ENCODE assay signal across 21 mouse cellular contexts in the genomic region with DNA sequence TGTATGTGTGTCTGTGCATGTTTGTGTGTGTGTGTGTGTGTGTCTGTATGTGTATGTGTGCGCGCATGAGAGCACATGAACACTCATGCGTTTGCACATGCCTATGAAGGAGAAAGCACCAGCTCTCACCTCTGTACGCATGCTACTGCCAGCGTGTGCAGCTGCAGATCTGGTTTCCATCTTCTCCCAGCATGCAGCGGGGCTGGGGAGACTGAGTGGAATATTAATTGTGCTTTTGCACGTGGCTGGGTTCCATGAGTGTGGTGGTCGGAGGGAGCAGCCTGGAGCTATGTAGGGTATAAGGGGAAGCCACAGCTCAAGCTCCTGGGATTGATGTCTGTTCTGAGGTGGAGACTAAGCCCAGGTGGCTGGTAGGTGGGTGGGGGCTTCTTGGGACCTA. TPM values are rescaled to one million over a fixed set of nuclear protein-coding genes. Genes with fewer than 3 reads are reported as not detected.
DNase-seq lines count a peak whose midpoint lies in the region; ATAC-seq lines count a peak whose summit lies in the region.
"Had no signal": no experiment of that assay in that cellular context is flagged by ENCODE, and none has a peak within 500 bp of the region (broad histone marks: within the 10 kb centered on the region; RNA-seq: fewer than 3 reads in every experiment).

No protein-coding gene starts in this region.

- no peak for DNase-seq in embryonic facial prominence, embryonic 10.5 days (ENCODE audit: low spot score)
- peak; percentile 63 for DNase-seq in midbrain, embryonic 14.5 days
- DNase-seq in midbrain, embryonic 10.5 days (ENCODE audit: low spot score), result no peak
- DNase-seq in hindbrain, embryonic 11.5 days (ENCODE audit: low spot score), result peak; percentile 8
- DNase-seq in urinary bladder, adult 18-20 months (ENCODE audit: low spot score in 2 of 2), result no peak
- DNase-seq: adrenal gland, adult 2 months; cerebellum, postnatal 10 days; heart, postnatal 10 days; kidney, adult 8-10 months; kidney, postnatal 36 days; layer of hippocampus, adult 9-11 months; lung, adult 2 months; spleen, adult 18-20 months; thymus, postnatal 36 days had no signal

- WGBS in embryonic facial prominence, embryonic 15.5 days, result 56% methylated on average over 8 of the region's 8 CpGs
- WGBS in embryonic facial prominence, embryonic 10.5 days, result 86% methylated on average over 8 of the region's 8 CpGs
- WGBS in midbrain, embryonic 14.5 days, result 55% methylated on average over 8 of the region's 8 CpGs
- WGBS in midbrain, embryonic 10.5 days, result 90% methylated on average over 8 of the region's 8 CpGs
- 77% methylated on average over 8 of the region's 8 CpGs for WGBS in hindbrain, embryonic 11.5 days
- 51% methylated on average over 8 of the region's 8 CpGs for WGBS in midbrain, embryonic 15.5 days
- 79% methylated on average over 8 of the region's 8 CpGs for WGBS in kidney, embryonic 15.5 days

- H3K36me3 ChIP-seq in embryonic facial prominence, embryonic 15.5 days, result no peaks in the 10 kb centered on the region
- no peaks in the 10 kb centered on the region for H3K36me3 ChIP-seq in embryonic facial prominence, embryonic 10.5 days (replicated peaks)
- H3K36me3 ChIP-seq in midbrain, embryonic 14.5 days (ENCODE audit: control insufficient read depth, insufficient read depth, low read length), result no peaks in the 10 kb centered on the region
- no peaks in the 10 kb centered on the region for H3K36me3 ChIP-seq in midbrain, embryonic 10.5 days
- no peaks in the 10 kb centered on the region for H3K36me3 ChIP-seq in hindbrain, embryonic 11.5 days (ENCODE audit: control insufficient read depth, insufficient read depth, low read length)
- H3K36me3 ChIP-seq in midbrain, embryonic 15.5 days (replicated peaks), result no peaks in the 10 kb centered on the region
- no peaks in the 10 kb centered on the region for H3K36me3 ChIP-seq in kidney, embryonic 15.5 days
- H3K36me3 ChIP-seq: embryonic facial prominence, embryonic 13.5 days; heart, embryonic 10.5 days; liver, embryonic 12.5 days had no signal

- H3K27ac ChIP-seq in embryonic facial prominence, embryonic 15.5 days (replicated peaks), result no peak overlapping the region
- no peak overlapping the region for H3K27ac ChIP-seq in embryonic facial prominence, embryonic 10.5 days (replicated peaks)
- H3K27ac ChIP-seq in midbrain, embryonic 14.5 days (replicated peaks; ENCODE audit: low read depth, low read length), result no peak overlapping the region
- H3K27ac ChIP-seq in midbrain, embryonic 10.5 days (replicated peaks), result no peak overlapping the region
- no peak overlapping the region for H3K27ac ChIP-seq in hindbrain, embryonic 11.5 days (ENCODE audit: low read depth, low read length)
- H3K27ac ChIP-seq in midbrain, embryonic 15.5 days, result no peak overlapping the region
- no peak overlapping the region for H3K27ac ChIP-seq in kidney, embryonic 15.5 days
- H3K27ac ChIP-seq: embryonic facial prominence, embryonic 13.5 days; heart, embryonic 10.5 days; left cerebral cortex, adult 2 months; liver, embryonic 12.5 days had no signal

- no peak overlapping the region for H3K4me3 ChIP-seq in embryonic facial prominence, embryonic 15.5 days (replicated peaks)
- H3K4me3 ChIP-seq in embryonic facial prominence, embryonic 10.5 days, result no peak overlapping the region
- no peak overlapping the region for H3K4me3 ChIP-seq in midbrain, embryonic 14.5 days (replicated peaks; ENCODE audit: low read depth, low read length)
- H3K4me3 ChIP-seq in midbrain, embryonic 10.5 days, result no peak overlapping the region
- no peak overlapping the region for H3K4me3 ChIP-seq in hindbrain, embryonic 11.5 days (ENCODE audit: low read depth, low read length)
- no peak overlapping the region for H3K4me3 ChIP-seq in midbrain, embryonic 15.5 days
- no peak overlapping the region for H3K4me3 ChIP-seq in kidney, embryonic 15.5 days (replicated peaks)
- H3K4me3 ChIP-seq: embryonic facial prominence, embryonic 13.5 days; heart, embryonic 10.5 days; left cerebral cortex, adult 2 months; liver, embryonic 12.5 days had no signal

- H3K9me3 ChIP-seq in embryonic facial prominence, embryonic 15.5 days (replicated peaks), result no peaks in the 10 kb centered on the region
- H3K9me3 ChIP-seq in embryonic facial prominence, embryonic 10.5 days, result no peaks in the 10 kb centered on the region
- H3K9me3 ChIP-seq in midbrain, embryonic 14.5 days (ENCODE audit: control insufficient read depth, low read length), result no peaks in the 10 kb centered on the region
- no peaks in the 10 kb centered on the region for H3K9me3 ChIP-seq in midbrain, embryonic 10.5 days (replicated peaks)
- no peaks in the 10 kb centered on the region for H3K9me3 ChIP-seq in hindbrain, embryonic 11.5 days (ENCODE audit: control insufficient read depth, low read length)
- H3K9me3 ChIP-seq in midbrain, embryonic 15.5 days, result no peaks in the 10 kb centered on the region
- H3K9me3 ChIP-seq in kidney, embryonic 15.5 days (replicated peaks), result no peaks in the 10 kb centered on the region
- H3K9me3 ChIP-seq: embryonic facial prominence, embryonic 13.5 days; heart, embryonic 10.5 days; liver, embryonic 12.5 days had no signal

- no peak overlapping the region for H3K4me2 ChIP-seq in embryonic facial prominence, embryonic 15.5 days (replicated peaks)
- no peak overlapping the region for H3K4me2 ChIP-seq in midbrain, embryonic 14.5 days (ENCODE audit: low read length)
- no peak overlapping the region for H3K4me2 ChIP-seq in hindbrain, embryonic 11.5 days (replicated peaks; ENCODE audit: low read depth, low read length)
- no peak overlapping the region for H3K4me2 ChIP-seq in midbrain, embryonic 15.5 days
- no peak overlapping the region for H3K4me2 ChIP-seq in kidney, embryonic 15.5 days
- H3K4me2 ChIP-seq: embryonic facial prominence, embryonic 13.5 days; liver, embryonic 12.5 days had no signal

- no peak overlapping the region for H3K9ac ChIP-seq in embryonic facial prominence, embryonic 15.5 days
- H3K9ac ChIP-seq in midbrain, embryonic 14.5 days (replicated peaks; ENCODE audit: low read length), result no peak overlapping the region
- no peak overlapping the region for H3K9ac ChIP-seq in hindbrain, embryonic 11.5 days (ENCODE audit: low read depth, low read length)
- H3K9ac ChIP-seq in midbrain, embryonic 15.5 days, result no peak overlapping the region
- no peak overlapping the region for H3K9ac ChIP-seq in kidney, embryonic 15.5 days
- H3K9ac ChIP-seq: embryonic facial prominence, embryonic 13.5 days; liver, embryonic 12.5 days had no signal

- ATAC-seq in embryonic facial prominence, embryonic 15.5 days (ENCODE audit: insufficient number of reproducible peaks, low FRiP score, low TSS enrichment, low read depth), result peak; percentile 22; the same call in 1 of the 2 replicates
- ATAC-seq in midbrain, embryonic 14.5 days (ENCODE audit: low FRiP score, low TSS enrichment), result peak; percentile 50; the same call in 1 of the 2 replicates
- ATAC-seq in hindbrain, embryonic 11.5 days (ENCODE audit: low FRiP score), result no peak
- ATAC-seq in midbrain, embryonic 15.5 days (replicated peaks), result peak; percentile 75
- no peak for ATAC-seq in kidney, embryonic 15.5 days (replicated peaks; ENCODE audit: low FRiP score)
- ATAC-seq: liver, embryonic 12.5 days had no signal

- no peaks in the 10 kb centered on the region for H3K27me3 ChIP-seq in embryonic facial prominence, embryonic 15.5 days
- H3K27me3 ChIP-seq in embryonic facial prominence, embryonic 10.5 days (replicated peaks; ENCODE audit: low read depth, poor library complexity, severe bottlenecking), result peaks cover 25% of the 10 kb centered on the region
- no peaks in the 10 kb centered on the region for H3K27me3 ChIP-seq in midbrain, embryonic 14.5 days (ENCODE audit: control insufficient read depth, insufficient read depth, low read length)
- peaks cover 25% of the 10 kb centered on the region for H3K27me3 ChIP-seq in midbrain, embryonic 10.5 days (ENCODE audit: low read depth, poor library complexity, severe bottlenecking)
- H3K27me3 ChIP-seq in hindbrain, embryonic 11.5 days (ENCODE audit: control insufficient read depth, insufficient read depth, low read length), result no peaks in the 10 kb centered on the region
- H3K27me3 ChIP-seq in midbrain, embryonic 15.5 days (replicated peaks), result no peaks in the 10 kb centered on the region
- H3K27me3 ChIP-seq in kidney, embryonic 15.5 days, result peaks cover 2% of the 10 kb centered on the region; the same call in 1 of the 2 replicates

- H3K4me1 ChIP-seq in embryonic facial prominence, embryonic 15.5 days, result 0 out of 2 replicates have a peak, but pooled peaks cover 6% of the 10 kb centered on the region
- H3K4me1 ChIP-seq in embryonic facial prominence, embryonic 10.5 days, result no peaks in the 10 kb centered on the region
- H3K4me1 ChIP-seq in midbrain, embryonic 14.5 days (ENCODE audit: control insufficient read depth, insufficient read depth, low read length), result no peaks in the 10 kb centered on the region
- H3K4me1 ChIP-seq in midbrain, embryonic 10.5 days, result peaks cover 4% of the 10 kb centered on the region; the same call in 1 of the 2 replicates
- H3K4me1 ChIP-seq in hindbrain, embryonic 11.5 days (replicated peaks; ENCODE audit: control insufficient read depth, insufficient read depth, low read length), result no peaks in the 10 kb centered on the region
- H3K4me1 ChIP-seq in midbrain, embryonic 15.5 days, result no peaks in the 10 kb centered on the region
- no peaks in the 10 kb centered on the region for H3K4me1 ChIP-seq in kidney, embryonic 15.5 days

RNA-seq across cellular contexts. Expression of a gene that starts 6.3 kb away (rescaled TPM):
- 36.8 and 44.3 TPM in 2 replicates for polyA plus RNA-seq in embryonic facial prominence, embryonic 15.5 days (2015; fragmentation: Nextera tagmentation; extraction: Ambion mirVana)
- 0.93 and 1.0 TPM in 2 replicates for polyA plus RNA-seq in embryonic facial prominence, embryonic 10.5 days (2016; fragmentation: Nextera tagmentation; extraction: Ambion mirVana)
- 0.69 and 2.0 TPM in 2 replicates for polyA plus RNA-seq in midbrain, embryonic 14.5 days (2014; fragmentation: Nextera tagmentation; extraction: Ambion mirVana)
- 0.96 and 1.6 TPM in 2 replicates for polyA plus RNA-seq in midbrain, embryonic 10.5 days (2016; fragmentation: Nextera tagmentation; extraction: Ambion mirVana)
- 2.0 and 2.2 TPM in 2 replicates for polyA plus RNA-seq in hindbrain, embryonic 11.5 days (2014; fragmentation: Nextera tagmentation; extraction: Ambion mirVana)
- 1.6 TPM in 2 replicates for polyA plus RNA-seq in midbrain, embryonic 15.5 days (2015; fragmentation: Nextera tagmentation; extraction: Ambion mirVana)
- polyA plus RNA-seq in kidney, embryonic 15.5 days (2015; fragmentation: Nextera tagmentation; extraction: Ambion mirVana), result 14.0 and 14.9 TPM in 2 replicates

RNA-seq across cellular contexts. Expression of a gene that starts 54.9 kb away (rescaled TPM):
- 36.3 and 39.9 TPM in 2 replicates for polyA plus RNA-seq in embryonic facial prominence, embryonic 15.5 days (2015; fragmentation: Nextera tagmentation; extraction: Ambion mirVana)
- polyA plus RNA-seq in embryonic facial prominence, embryonic 10.5 days (2016; fragmentation: Nextera tagmentation; extraction: Ambion mirVana), result 42.1 and 45.0 TPM in 2 replicates
- 27.5 and 32.0 TPM in 2 replicates for polyA plus RNA-seq in midbrain, embryonic 14.5 days (2014; fragmentation: Nextera tagmentation; extraction: Ambion mirVana)
- 28.3 and 35.0 TPM in 2 replicates for polyA plus RNA-seq in midbrain, embryonic 10.5 days (2016; fragmentation: Nextera tagmentation; extraction: Ambion mirVana)
- 24.1 and 28.9 TPM in 2 replicates for polyA plus RNA-seq in hindbrain, embryonic 11.5 days (2014; fragmentation: Nextera tagmentation; extraction: Ambion mirVana)
- 32.2 and 36.1 TPM in 2 replicates for polyA plus RNA-seq in midbrain, embryonic 15.5 days (2015; fragmentation: Nextera tagmentation; extraction: Ambion mirVana)
- polyA plus RNA-seq in kidney, embryonic 15.5 days (2015; fragmentation: Nextera tagmentation; extraction: Ambion mirVana), result 37.7 and 46.7 TPM in 2 replicates

Comparison
In these comparisons a context has a peak if more than half of its experiments do, and no peak if none do; other contexts are left out.
1. DNase-seq: peak in midbrain, embryonic 14.5 days (single experiment) and hindbrain, embryonic 11.5 days (single experiment); none in embryonic facial prominence, embryonic 10.5 days (single experiment), midbrain, embryonic 10.5 days (single experiment) and urinary bladder, adult 18-20 months (0 of 2).
2. ATAC-seq: peak in embryonic facial prominence, embryonic 15.5 days (single experiment), midbrain, embryonic 14.5 days (single experiment) and midbrain, embryonic 15.5 days (single experiment); none in hindbrain, embryonic 11.5 days (single experiment) and kidney, embryonic 15.5 days (single experiment).